Mouse (Mus musculus): ENCODE measurements around the gene Auts2. TPM values are rescaled to one million over a fixed set of nuclear protein-coding genes. Genes with fewer than 3 reads are reported as not detected.

Auts2 gene
- polyA plus RNA-seq, 1 experiment from 2014 or later: 27.3 TPM

DNA sequence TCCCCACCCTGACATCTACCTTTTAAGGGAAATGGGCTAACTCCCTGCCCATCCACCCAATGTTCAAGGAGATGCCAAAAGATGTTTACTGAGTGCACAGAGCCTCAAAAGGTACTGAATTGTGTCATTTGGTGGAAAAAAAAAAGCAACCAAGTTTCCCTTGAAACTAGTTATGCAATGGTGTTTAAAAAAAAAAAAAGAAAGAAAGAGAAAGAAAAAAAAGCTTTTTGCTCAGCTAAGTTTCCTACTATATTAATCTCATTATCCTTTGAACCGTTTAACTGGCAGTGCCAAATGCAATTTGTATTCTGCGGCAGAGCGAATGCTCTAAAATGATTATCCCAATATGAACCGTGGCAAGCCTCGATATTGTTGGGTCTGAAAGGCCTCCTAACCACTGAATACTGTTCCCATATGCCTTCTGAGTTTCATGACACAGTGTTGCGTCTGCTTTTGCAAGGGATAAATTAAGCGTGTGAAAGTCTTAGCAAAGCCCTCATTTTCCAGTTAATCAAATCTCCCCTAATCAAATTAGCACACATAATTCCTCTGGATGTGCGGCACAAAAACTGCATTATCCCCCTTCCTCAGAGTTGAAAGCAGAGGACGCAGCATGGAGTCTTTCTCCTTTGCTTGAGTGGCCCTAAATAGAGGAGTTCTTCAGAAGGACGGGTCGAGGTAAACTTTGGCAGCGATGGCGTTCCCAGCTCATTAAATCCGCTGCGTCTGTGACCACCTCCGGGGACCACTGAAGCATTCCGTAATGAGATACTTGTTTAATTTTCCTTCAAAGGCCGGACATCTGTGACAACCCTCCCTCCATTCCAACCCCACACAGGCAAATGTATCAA, 897.6 kb downstream of the Auts2 start:
- 67% methylated on average over 18 of the region's 18 CpGs for WGBS
- H3K9ac ChIP-seq: no peak overlapping the region
- no peak overlapping the region for H3K4me2 ChIP-seq
- H3K27me3 ChIP-seq (ENCODE audit: insufficient read depth, low read length): no peaks in the 10 kb centered on the region
- no peak overlapping the region for H3K27ac ChIP-seq (ENCODE audit: low read depth)
- no peaks in the 10 kb centered on the region for H3K9me3 ChIP-seq (ENCODE audit: low read depth, low read length)
- peaks cover 2% of the 10 kb centered on the region; the same call in 1 of the 2 replicates for H3K4me1 ChIP-seq (ENCODE audit: insufficient read depth)
- no peaks in the 10 kb centered on the region for H3K36me3 ChIP-seq (ENCODE audit: insufficient read depth)
- ATAC-seq (ENCODE audit: insufficient read depth) (no peak), DNase-seq (no peak)
- no peak overlapping the region for H3K4me3 ChIP-seq (ENCODE audit: low read depth, low read length)
- no peak for TF ChIP-seq CTCF (IDR thresholded peaks at IDR 0.05; ENCODE audit: low read depth)

DNA sequence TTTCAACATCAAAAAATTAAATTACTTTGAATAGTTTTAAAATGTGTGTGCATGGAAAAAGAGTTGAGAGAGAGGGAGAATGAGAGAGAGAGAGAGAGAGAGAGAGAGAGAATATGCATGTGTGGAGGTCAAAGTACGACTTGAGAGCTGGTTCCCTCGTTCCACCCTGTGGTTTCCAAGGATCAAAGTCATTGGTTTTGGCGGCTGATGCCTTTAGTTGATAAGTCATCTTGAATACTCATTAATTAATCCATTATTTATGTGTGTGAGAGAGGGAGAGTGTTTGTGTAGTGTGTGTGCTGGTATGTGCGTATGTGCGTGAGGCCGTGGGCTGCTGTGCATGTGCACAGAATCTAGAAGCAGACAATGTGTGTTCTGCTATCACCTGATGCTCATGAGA, 898.8 kb downstream of the Auts2 start:
- H3K4me1 ChIP-seq (ENCODE audit: insufficient read depth): peaks cover 2% of the 10 kb centered on the region; the same call in 1 of the 2 replicates
- no peak overlapping the region for H3K4me2 ChIP-seq
- WGBS: 84% methylated on average over 6 of the region's 6 CpGs
- H3K27ac ChIP-seq (ENCODE audit: low read depth): no peak overlapping the region
- H3K36me3 ChIP-seq (ENCODE audit: insufficient read depth): no peaks in the 10 kb centered on the region
- H3K4me3 ChIP-seq (ENCODE audit: low read depth, low read length): no peak overlapping the region
- no peaks in the 10 kb centered on the region for H3K27me3 ChIP-seq (ENCODE audit: insufficient read depth, low read length)
- TF ChIP-seq CTCF (IDR thresholded peaks at IDR 0.05; ENCODE audit: low read depth): no peak
- ATAC-seq (ENCODE audit: insufficient read depth) (no peak), DNase-seq (no peak)
- H3K9me3 ChIP-seq (ENCODE audit: low read depth, low read length): no peaks in the 10 kb centered on the region
- no peak overlapping the region for H3K9ac ChIP-seq

DNA sequence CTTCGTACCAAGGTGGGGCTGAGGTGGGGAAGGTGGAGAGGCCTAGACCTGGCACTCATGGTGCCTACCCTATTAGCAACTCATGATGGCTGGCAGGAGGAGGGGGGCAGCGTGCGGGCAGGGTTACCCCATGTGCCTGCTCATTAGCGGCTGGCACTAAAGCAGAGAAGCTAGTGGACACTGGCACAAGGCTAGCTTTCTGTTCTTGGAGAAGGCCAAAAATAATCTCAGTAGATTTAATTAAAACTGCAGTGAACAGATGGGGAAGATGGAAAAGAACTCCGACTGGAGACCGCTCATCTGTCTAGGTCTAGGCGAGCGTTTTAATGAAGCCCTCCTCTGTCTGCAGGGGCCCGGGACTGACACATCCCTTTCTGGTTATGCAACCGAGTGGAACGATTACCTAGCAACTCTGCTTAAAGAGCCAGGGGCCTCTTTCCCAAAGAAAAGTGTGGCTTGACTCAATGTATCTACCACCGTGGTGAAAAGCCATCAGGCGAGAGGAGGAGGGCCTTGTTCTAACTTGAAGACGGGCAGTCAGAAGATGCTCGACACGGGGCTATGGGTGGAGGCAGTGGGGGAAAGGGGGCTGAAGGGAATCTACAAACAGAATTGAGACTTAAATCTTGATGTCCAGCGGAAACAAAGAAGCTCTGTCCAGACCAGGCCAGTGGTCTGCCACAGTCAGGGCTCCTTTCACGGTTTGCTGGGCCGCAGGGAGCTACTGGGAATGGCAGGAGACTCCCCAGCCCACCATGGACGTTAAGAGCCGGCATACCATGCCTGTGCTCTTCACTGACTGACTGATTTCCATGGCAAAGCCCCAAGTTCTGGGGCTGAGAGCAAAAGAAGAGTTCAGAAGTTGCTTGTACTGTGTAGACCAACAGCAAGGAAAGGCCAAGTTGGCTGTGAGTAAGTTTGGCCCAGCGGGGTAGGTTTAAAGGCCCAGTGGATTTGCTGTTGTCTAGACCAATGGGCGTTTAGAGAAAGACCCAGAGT, 899.7 kb downstream of the Auts2 start:
- peaks cover 2% of the 10 kb centered on the region; the same call in 1 of the 2 replicates for H3K4me1 ChIP-seq (ENCODE audit: insufficient read depth)
- no peak for DNase-seq
- H3K4me2 ChIP-seq: no peak overlapping the region
- H3K27ac ChIP-seq (ENCODE audit: low read depth): no peak overlapping the region
- no peak for TF ChIP-seq CTCF (IDR thresholded peaks at IDR 0.05; ENCODE audit: low read depth)
- no peak overlapping the region for H3K4me3 ChIP-seq (ENCODE audit: low read depth, low read length)
- no peaks in the 10 kb centered on the region for H3K9me3 ChIP-seq (ENCODE audit: low read depth, low read length)
- 77% methylated on average over 23 of the region's 23 CpGs for WGBS
- no peak overlapping the region for H3K9ac ChIP-seq
- no peaks in the 10 kb centered on the region for H3K36me3 ChIP-seq (ENCODE audit: insufficient read depth)
- ATAC-seq (ENCODE audit: insufficient read depth): no peak
- no peaks in the 10 kb centered on the region for H3K27me3 ChIP-seq (ENCODE audit: insufficient read depth, low read length)

- 57% methylated on average over 2 of the region's 2 CpGs for WGBS
- Histone ChIP-seq H3K4me1 (ENCODE audit: insufficient read depth) (peaks cover 2% of the 10 kb centered on the region; the same call in 1 of the 2 replicates), H3K27ac (ENCODE audit: low read depth) (no peak overlapping the region), H3K36me3 (ENCODE audit: insufficient read depth) (no peaks in the 10 kb centered on the region), H3K27me3 (ENCODE audit: insufficient read depth, low read length) (no peaks in the 10 kb centered on the region), H3K9ac (no peak overlapping the region), H3K9me3 (ENCODE audit: low read depth, low read length) (no peaks in the 10 kb centered on the region), H3K4me3 (ENCODE audit: low read depth, low read length) (no peak overlapping the region), H3K4me2 (no peak overlapping the region)
- no peak for TF ChIP-seq CTCF (IDR thresholded peaks at IDR 0.05; ENCODE audit: low read depth)
- ATAC-seq (ENCODE audit: insufficient read depth) (no peak), DNase-seq (no peak)
Observed at GRCm38 (mm10) chr5:131642752-131643151, 900.4 kb downstream of the Auts2 start.

GRCm38 (mm10) chr5:131636431-131636830, 906.7 kb downstream of the Auts2 start:
- WGBS: 64% methylated on average over 5 of the region's 5 CpGs
- no peaks in the 10 kb centered on the region for H3K9me3 ChIP-seq (ENCODE audit: low read depth, low read length)
- H3K27me3 ChIP-seq (ENCODE audit: insufficient read depth, low read length): no peaks in the 10 kb centered on the region
- no peak overlapping the region for H3K9ac ChIP-seq
- no peak for TF ChIP-seq CTCF (IDR thresholded peaks at IDR 0.05; ENCODE audit: low read depth)
- no peaks in the 10 kb centered on the region for H3K4me1 ChIP-seq (ENCODE audit: insufficient read depth)
- H3K27ac ChIP-seq (ENCODE audit: low read depth): no peak overlapping the region
- no peak overlapping the region for H3K4me3 ChIP-seq (ENCODE audit: low read depth, low read length)
- no peak overlapping the region for H3K4me2 ChIP-seq
- no peaks in the 10 kb centered on the region for H3K36me3 ChIP-seq (ENCODE audit: insufficient read depth)
- DNase-seq (no peak), ATAC-seq (ENCODE audit: insufficient read depth) (no peak)

DNA sequence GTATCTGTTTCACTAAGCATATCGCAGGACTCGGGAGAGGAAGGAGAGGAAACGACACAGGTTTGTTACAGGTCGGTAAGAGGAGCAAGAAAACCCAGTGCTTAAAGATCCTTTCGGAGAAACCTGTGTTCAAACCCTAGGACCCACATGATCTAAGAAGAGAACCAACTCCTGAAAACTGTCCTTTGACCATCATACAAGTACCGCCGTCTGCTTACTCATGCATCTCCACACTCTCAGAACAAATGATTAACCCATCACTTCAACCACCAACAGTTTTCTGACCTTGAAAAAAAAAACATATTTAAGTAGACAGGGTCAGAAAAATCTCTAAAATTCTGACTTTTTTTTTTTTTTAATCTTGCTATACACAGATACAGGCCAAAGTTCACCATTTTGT, 908.4 kb downstream of the Auts2 start:
- Histone ChIP-seq H3K27ac (ENCODE audit: low read depth) (no peak overlapping the region), H3K9me3 (ENCODE audit: low read depth, low read length) (no peaks in the 10 kb centered on the region), H3K4me3 (ENCODE audit: low read depth, low read length) (no peak overlapping the region), H3K27me3 (ENCODE audit: insufficient read depth, low read length) (no peaks in the 10 kb centered on the region), H3K4me2 (no peak overlapping the region), H3K9ac (no peak overlapping the region), H3K36me3 (ENCODE audit: insufficient read depth) (no peaks in the 10 kb centered on the region), H3K4me1 (ENCODE audit: insufficient read depth) (no peaks in the 10 kb centered on the region)
- ATAC-seq (ENCODE audit: insufficient read depth) (no peak), DNase-seq (no peak)
- TF ChIP-seq CTCF (IDR thresholded peaks at IDR 0.05; ENCODE audit: low read depth): no peak
- WGBS: 91% methylated on average over 7 of the region's 7 CpGs

DNA sequence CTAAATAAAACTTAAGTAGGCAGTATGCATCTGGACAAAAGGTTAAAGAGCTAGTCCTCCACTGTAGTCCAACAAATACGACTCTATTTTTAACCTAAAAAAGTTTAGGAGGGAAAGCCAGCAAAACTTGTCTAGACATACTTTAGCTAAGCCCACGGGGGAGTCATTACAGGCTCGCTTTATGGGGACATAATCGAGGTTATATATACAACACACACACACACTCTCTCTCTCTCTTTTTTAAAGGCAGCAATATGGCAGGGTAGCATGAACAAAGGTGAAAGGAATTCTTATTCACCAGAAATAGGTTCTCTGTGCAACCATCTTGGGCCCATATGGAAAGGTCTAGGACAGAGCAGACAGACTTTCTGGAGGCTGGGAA, 911.2 kb downstream of the Auts2 start:
- Histone ChIP-seq H3K4me2 (no peak overlapping the region), H3K4me3 (ENCODE audit: low read depth, low read length) (no peak overlapping the region), H3K9ac (no peak overlapping the region), H3K9me3 (ENCODE audit: low read depth, low read length) (no peaks in the 10 kb centered on the region), H3K36me3 (ENCODE audit: insufficient read depth) (no peaks in the 10 kb centered on the region), H3K27me3 (ENCODE audit: insufficient read depth, low read length) (no peaks in the 10 kb centered on the region), H3K27ac (ENCODE audit: low read depth) (no peak overlapping the region), H3K4me1 (ENCODE audit: insufficient read depth) (no peaks in the 10 kb centered on the region)
- 49% methylated on average over 4 of the region's 4 CpGs for WGBS
- DNase-seq (no peak), ATAC-seq (ENCODE audit: insufficient read depth) (no peak)
- no peak for TF ChIP-seq CTCF (IDR thresholded peaks at IDR 0.05; ENCODE audit: low read depth)
